Mouse (Mus musculus): ENCODE measurements around the gene Prdm9. TPM values are rescaled to one million over a fixed set of nuclear protein-coding genes. Genes with fewer than 3 reads are reported as not detected.
A peak's percentile ranks its signal among the peaks of the same experiment; 100 is the strongest.

The Prdm9 gene
- polyA plus RNA-seq, 1 experiment from 2014 or later, result 0.57 TPM

GRCm38 (mm10) chr17:15510694-15511093 is 53.5 kb downstream of the Prdm9 start:
- Histone ChIP-seq H3K36me3 (ENCODE audit: insufficient read depth) (peaks cover 91% of the 10 kb centered on the region), H3K27me3 (ENCODE audit: insufficient read depth, low read length) (no peaks in the 10 kb centered on the region), H3K9ac (no peak overlapping the region), H3K4me2 (no peak overlapping the region), H3K4me1 (ENCODE audit: insufficient read depth) (no peaks in the 10 kb centered on the region), H3K9me3 (ENCODE audit: low read depth, low read length) (no peaks in the 10 kb centered on the region), H3K4me3 (ENCODE audit: low read depth, low read length) (no peak overlapping the region), H3K27ac (ENCODE audit: low read depth) (no peak overlapping the region)
- no peak for TF ChIP-seq CTCF (IDR thresholded peaks at IDR 0.05; ENCODE audit: low read depth)
- no peak for DNase-seq
- no peak for ATAC-seq (ENCODE audit: insufficient read depth)
- WGBS, result 90% methylated on average over 2 of the region's 2 CpGs

- Histone ChIP-seq H3K4me3 (ENCODE audit: low read depth, low read length) (peak within 1 kb of the TSS; percentile 98), H3K4me2 (peak within 1 kb of the TSS; percentile 92), H3K36me3 (ENCODE audit: insufficient read depth) (peaks cover 33% of the 10 kb centered on the region), H3K27me3 (ENCODE audit: insufficient read depth, low read length) (no peaks in the 10 kb centered on the region), H3K4me1 (ENCODE audit: insufficient read depth) (no peaks in the 10 kb centered on the region), H3K9ac (peak within 1 kb of the TSS; percentile 88), H3K27ac (ENCODE audit: low read depth) (peak within 1 kb of the TSS; percentile 87), H3K9me3 (ENCODE audit: low read depth, low read length) (no peaks in the 10 kb centered on the region)
- no peak for TF ChIP-seq CTCF (IDR thresholded peaks at IDR 0.05; ENCODE audit: low read depth)
- ATAC-seq (ENCODE audit: insufficient read depth), result peak; percentile 95
- DNase-seq, result peak; percentile 99
- under 1% methylated on average over 63 of the region's 63 CpGs for WGBS
These were observed 64.3 kb downstream of the Prdm9 start, which contains the start of the genes Psmb1 and Tbp for GRCm38 (mm10) chr17:15499656-15500394. TSS of gene Psmb1 (minus strand) at chr17:15499751. TSS of gene Tbp (plus strand) at chr17:15499888.

GRCm38 (mm10) chr17:15498753-15499113 is 65.4 kb downstream of the Prdm9 start:
- H3K36me3 ChIP-seq (ENCODE audit: insufficient read depth), result peaks cover 25% of the 10 kb centered on the region
- no peaks in the 10 kb centered on the region for H3K9me3 ChIP-seq (ENCODE audit: low read depth, low read length)
- ATAC-seq (ENCODE audit: insufficient read depth), result no peak
- H3K27ac ChIP-seq (ENCODE audit: low read depth), result peak overlapping the region; percentile 87; the same call in 1 of the 2 replicates
- H3K4me2 ChIP-seq, result peak overlapping the region; percentile 92
- no peak for TF ChIP-seq CTCF (IDR thresholded peaks at IDR 0.05; ENCODE audit: low read depth)
- peak overlapping the region; percentile 76 for H3K4me3 ChIP-seq (ENCODE audit: low read depth, low read length)
- peak; percentile 27 for DNase-seq
- no peaks in the 10 kb centered on the region for H3K4me1 ChIP-seq (ENCODE audit: insufficient read depth)
- 38% methylated on average over 7 of the region's 7 CpGs for WGBS
- H3K9ac ChIP-seq, result peak overlapping the region; percentile 82; the same call in 1 of the 2 replicates
- H3K27me3 ChIP-seq (ENCODE audit: insufficient read depth, low read length), result no peaks in the 10 kb centered on the region

GRCm38 (mm10) chr17:15497882-15498752 is 66.0 kb downstream of the Prdm9 start:
- H3K4me2 ChIP-seq, result peak overlapping the region; percentile 92
- peak overlapping the region; percentile 82 for H3K9ac ChIP-seq
- H3K4me3 ChIP-seq (ENCODE audit: low read depth, low read length), result peak overlapping the region; percentile 76
- DNase-seq, result peak; percentile 94
- peaks cover 26% of the 10 kb centered on the region for H3K36me3 ChIP-seq (ENCODE audit: insufficient read depth)
- no peaks in the 10 kb centered on the region for H3K4me1 ChIP-seq (ENCODE audit: insufficient read depth)
- ATAC-seq (ENCODE audit: insufficient read depth), result peak; percentile 95
- H3K27me3 ChIP-seq (ENCODE audit: insufficient read depth, low read length), result no peaks in the 10 kb centered on the region
- no peaks in the 10 kb centered on the region for H3K9me3 ChIP-seq (ENCODE audit: low read depth, low read length)
- peak overlapping the region; percentile 91 for H3K27ac ChIP-seq (ENCODE audit: low read depth)
- no peak for TF ChIP-seq CTCF (IDR thresholded peaks at IDR 0.05; ENCODE audit: low read depth)
- WGBS, result under 1% methylated on average over 50 of the region's 50 CpGs

Other genes with a start within 250 kb of the Prdm9 start
- gene Dll1, start 187.5 kb downstream of the Prdm9 start, polyA plus RNA-seq (2014; fragmentation: Nextera tagmentation; extraction: Ambion mirVana), result 3.1 and 3.4 TPM in 2 replicates
- 25.0 and 26.6 TPM in 2 replicates for gene Fam120b, start 168.2 kb downstream of the Prdm9 start, polyA plus RNA-seq (2014; fragmentation: Nextera tagmentation; extraction: Ambion mirVana)
- 268 and 272 TPM in 2 replicates for gene Psmb1, start 64.6 kb downstream of the Prdm9 start, polyA plus RNA-seq (2014; fragmentation: Nextera tagmentation; extraction: Ambion mirVana)
- gene Tbp, start 64.5 kb downstream of the Prdm9 start, polyA plus RNA-seq (2014; fragmentation: Nextera tagmentation; extraction: Ambion mirVana), result 53.6 and 53.8 TPM in 2 replicates
- gene Pdcd2, start 37.1 kb downstream of the Prdm9 start, polyA plus RNA-seq (2014; fragmentation: Nextera tagmentation; extraction: Ambion mirVana), result 34.2 and 39.2 TPM in 2 replicates
- gene Chd1, start 140.6 kb upstream of the Prdm9 start, polyA plus RNA-seq (2014; fragmentation: Nextera tagmentation; extraction: Ambion mirVana), result 40.7 and 42.2 TPM in 2 replicates